ENCODE assay signal across 8 mouse cellular contexts in genomic region chr7:116032596-116033307, GRCm38 (mm10). TPM values are rescaled to one million over a fixed set of nuclear protein-coding genes. Genes with fewer than 3 reads are reported as not detected.
DNase-seq lines count a peak whose midpoint lies in the region; ATAC-seq and TF ChIP-seq lines count a peak whose summit lies in the region.

No protein-coding gene starts in this region.

- H3K27me3 ChIP-seq in C2C12 (ENCODE audit: control insufficient read depth, insufficient read depth, insufficient read length): peaks cover 42% of the 10 kb centered on the region
- H3K27me3 ChIP-seq in embryonic facial prominence, embryonic 14.5 days (replicated peaks; ENCODE audit: control insufficient read depth, insufficient read depth, low read length): peaks cover 59% of the 10 kb centered on the region
- H3K27me3 ChIP-seq in heart, embryonic 11.5 days (ENCODE audit: control insufficient read depth, insufficient read depth, low read length): peaks cover 18% of the 10 kb centered on the region
- peaks cover 66% of the 10 kb centered on the region for H3K27me3 ChIP-seq in kidney, embryonic 15.5 days
- peaks cover 67% of the 10 kb centered on the region for H3K27me3 ChIP-seq in liver, embryonic 16.5 days (ENCODE audit: control insufficient read depth, insufficient read depth, low read depth, low read length)
- H3K27me3 ChIP-seq in neural tube, embryonic 14.5 days (ENCODE audit: control insufficient read depth, insufficient read depth, low read length): peaks cover 21% of the 10 kb centered on the region

- peak; percentile 81 for DNase-seq in adrenal gland, adult 2 months
- peak; percentile 92 for DNase-seq in embryonic facial prominence, embryonic 14.5 days (ENCODE audit: low spot score)
- peak; percentile 75 for DNase-seq in thymus, postnatal 0 days (ENCODE audit: low spot score)

- H3K9ac ChIP-seq in embryonic facial prominence, embryonic 14.5 days (ENCODE audit: low read depth, low read length): peak overlapping the region; percentile 88
- H3K9ac ChIP-seq in heart, embryonic 11.5 days (ENCODE audit: low read depth, low read length): peak overlapping the region; percentile 84
- H3K9ac ChIP-seq in kidney, embryonic 15.5 days: peak overlapping the region; percentile 56
- H3K9ac ChIP-seq in liver, embryonic 16.5 days (ENCODE audit: low read depth, low read length): peak overlapping the region; percentile 65
- H3K9ac ChIP-seq in neural tube, embryonic 14.5 days (replicated peaks; ENCODE audit: low read depth, low read length): no peak overlapping the region; the same call in 1 of the 2 replicates

- peak overlapping the region; percentile 99 for H3K4me2 ChIP-seq in embryonic facial prominence, embryonic 14.5 days (ENCODE audit: low read depth, low read length)
- H3K4me2 ChIP-seq in heart, embryonic 11.5 days: peak overlapping the region; percentile 72
- H3K4me2 ChIP-seq in kidney, embryonic 15.5 days: peak overlapping the region; percentile 98
- peak overlapping the region; percentile 95 for H3K4me2 ChIP-seq in liver, embryonic 16.5 days (ENCODE audit: low read depth, low read length)
- peak overlapping the region; percentile 94 for H3K4me2 ChIP-seq in neural tube, embryonic 14.5 days (ENCODE audit: low read depth, low read length)

- peak; percentile 14 for TF ChIP-seq CTCF in C2C12 (IDR thresholded peaks at IDR 0.05; ENCODE audit: control insufficient read depth, insufficient read depth, insufficient read length)

- no peaks in the 10 kb centered on the region for H3K79me2 ChIP-seq in C2C12 (ENCODE audit: control insufficient read depth, insufficient read depth)

- peak overlapping the region; percentile 94 for H3K27ac ChIP-seq in embryonic facial prominence, embryonic 14.5 days (replicated peaks; ENCODE audit: low read depth, low read length)
- peak overlapping the region; percentile 86 for H3K27ac ChIP-seq in heart, embryonic 11.5 days (ENCODE audit: low read depth, low read length)
- H3K27ac ChIP-seq in kidney, embryonic 15.5 days: peak overlapping the region; percentile 70
- H3K27ac ChIP-seq in liver, embryonic 16.5 days (ENCODE audit: low read length): no peak overlapping the region
- H3K27ac ChIP-seq in neural tube, embryonic 14.5 days (ENCODE audit: low read depth, low read length): peak overlapping the region; percentile 83

- no peak overlapping the region for H3K4me3 ChIP-seq in C2C12 (ENCODE audit: insufficient read depth, poor library complexity, severe bottlenecking)
- H3K4me3 ChIP-seq in embryonic facial prominence, embryonic 14.5 days (ENCODE audit: low read depth, low read length): peak overlapping the region; percentile 64
- peak overlapping the region; percentile 70 for H3K4me3 ChIP-seq in heart, embryonic 11.5 days (ENCODE audit: low read depth, low read length)
- H3K4me3 ChIP-seq in kidney, embryonic 15.5 days (replicated peaks): peak overlapping the region; percentile 60
- H3K4me3 ChIP-seq in liver, embryonic 16.5 days (ENCODE audit: low read depth, low read length): peak overlapping the region; percentile 68
- H3K4me3 ChIP-seq in neural tube, embryonic 14.5 days (ENCODE audit: low read depth, low read length): peak overlapping the region; percentile 54

- H3K4me1 ChIP-seq in embryonic facial prominence, embryonic 14.5 days (ENCODE audit: control insufficient read depth, insufficient read depth, low read length): peaks cover 8% of the 10 kb centered on the region
- H3K4me1 ChIP-seq in heart, embryonic 11.5 days (ENCODE audit: control insufficient read depth, insufficient read depth, low read length): peaks cover 12% of the 10 kb centered on the region
- peaks cover 42% of the 10 kb centered on the region for H3K4me1 ChIP-seq in kidney, embryonic 15.5 days
- H3K4me1 ChIP-seq in liver, embryonic 16.5 days (ENCODE audit: control insufficient read depth, low read depth, low read length): peaks cover 20% of the 10 kb centered on the region
- peaks cover 23% of the 10 kb centered on the region; the same call in 1 of the 2 replicates for H3K4me1 ChIP-seq in neural tube, embryonic 14.5 days (ENCODE audit: control insufficient read depth, insufficient read depth, low read length)

- no peak for ATAC-seq in embryonic facial prominence, embryonic 14.5 days (ENCODE audit: low read depth)
- ATAC-seq in heart, embryonic 11.5 days (replicated peaks; ENCODE audit: insufficient number of reproducible peaks, low FRiP score, low TSS enrichment): no peak
- peak; percentile 38; the same call in 1 of the 2 replicates for ATAC-seq in kidney, embryonic 15.5 days (replicated peaks; ENCODE audit: low FRiP score)
- no peak for ATAC-seq in liver, embryonic 16.5 days (ENCODE audit: low read depth)
- peak; percentile 54 for ATAC-seq in neural tube, embryonic 14.5 days (ENCODE audit: low read depth)

- 0% methylated on average over 11 of the region's 11 CpGs for WGBS in embryonic facial prominence, embryonic 14.5 days
- 0% methylated on average over 11 of the region's 11 CpGs for WGBS in heart, embryonic 11.5 days (ENCODE audit: insufficient replicate concordance)
- 1% methylated on average over 11 of the region's 11 CpGs for WGBS in kidney, embryonic 15.5 days
- WGBS in liver, embryonic 16.5 days (ENCODE audit: insufficient replicate concordance): 0% methylated on average over 11 of the region's 11 CpGs
- 1% methylated on average over 11 of the region's 11 CpGs for WGBS in neural tube, embryonic 14.5 days

- no peaks in the 10 kb centered on the region for H3K36me3 ChIP-seq in C2C12 (ENCODE audit: control insufficient read depth, insufficient read depth)
- H3K36me3 ChIP-seq in embryonic facial prominence, embryonic 14.5 days (ENCODE audit: control insufficient read depth, insufficient read depth, low read length): no peaks in the 10 kb centered on the region
- H3K36me3 ChIP-seq in heart, embryonic 11.5 days (ENCODE audit: control insufficient read depth, insufficient read depth, low read length): no peaks in the 10 kb centered on the region
- H3K36me3 ChIP-seq in kidney, embryonic 15.5 days: no peaks in the 10 kb centered on the region
- no peaks in the 10 kb centered on the region for H3K36me3 ChIP-seq in liver, embryonic 16.5 days (ENCODE audit: control insufficient read depth, insufficient read depth)
- H3K36me3 ChIP-seq in neural tube, embryonic 14.5 days (ENCODE audit: control insufficient read depth, insufficient read depth, low read length): no peaks in the 10 kb centered on the region

- H3K9me3 ChIP-seq in embryonic facial prominence, embryonic 14.5 days (ENCODE audit: control insufficient read depth, low read length): no peaks in the 10 kb centered on the region
- no peaks in the 10 kb centered on the region for H3K9me3 ChIP-seq in heart, embryonic 11.5 days (replicated peaks; ENCODE audit: control insufficient read depth, low read length)
- H3K9me3 ChIP-seq in kidney, embryonic 15.5 days (replicated peaks): no peaks in the 10 kb centered on the region
- H3K9me3 ChIP-seq in liver, embryonic 16.5 days (replicated peaks; ENCODE audit: control insufficient read depth, low read length): no peaks in the 10 kb centered on the region
- no peaks in the 10 kb centered on the region for H3K9me3 ChIP-seq in neural tube, embryonic 14.5 days (ENCODE audit: control insufficient read depth, low read length)

- H3ac ChIP-seq in C2C12 (ENCODE audit: control insufficient read depth, insufficient read length, low read depth): no peak overlapping the region

- no peaks in the 10 kb centered on the region for H3K79me3 ChIP-seq in C2C12 (ENCODE audit: low read depth)

TF ChIP-seq in C2C12, 6 proteins besides CTCF, POLR2A, EP300 and RAD21:
- no peak for TF ChIP-seq MYOG (IDR thresholded peaks at IDR 0.05; ENCODE audit: control insufficient read depth, extremely low read depth, insufficient read length)

RNA-seq across cellular contexts. Expression of gene Sox6, which starts 5.8 kb away (rescaled TPM):
- 0.08 TPM for polyA plus RNA-seq in C2C12 (2012; fragmentation: generic; extraction: Trizol)
- total RNA-seq in adrenal gland, adult 2 months (2021): 10 to 100 TPM; 22.1 to 22.7 TPM
- polyA plus RNA-seq in adrenal gland, adult 2 months (2012; rRNA removed): 3.7 and 4.4 TPM in 2 replicates
- polyA plus RNA-seq in embryonic facial prominence, embryonic 14.5 days (2014; fragmentation: Nextera tagmentation; extraction: Ambion mirVana): 46.1 and 49.9 TPM in 2 replicates
- 33.2 and 45.1 TPM in 2 replicates for polyA plus RNA-seq in heart, embryonic 11.5 days (2014; fragmentation: Nextera tagmentation; extraction: Ambion mirVana)
- 20.2 and 23.0 TPM in 2 replicates for polyA plus RNA-seq in kidney, embryonic 15.5 days (2015; fragmentation: Nextera tagmentation; extraction: Ambion mirVana)
- polyA plus RNA-seq in liver, embryonic 16.5 days (2015; fragmentation: Nextera tagmentation; extraction: Ambion mirVana): 84.8 and 86.7 TPM in 2 replicates
- polyA plus RNA-seq in neural tube, embryonic 14.5 days (2014; fragmentation: Nextera tagmentation; extraction: Ambion mirVana): 40.9 and 51.2 TPM in 2 replicates
- 0.30 and 1.2 TPM in 2 replicates for polyA plus RNA-seq in thymus, postnatal 0 days (2015; fragmentation: Nextera tagmentation; extraction: Ambion mirVana)

RNA-seq across cellular contexts. Expression of gene 1110004F10Rik, which starts 6.4 kb away (rescaled TPM):
- polyA plus RNA-seq in C2C12 (2012; fragmentation: generic; extraction: Trizol): 97.2 TPM
- total RNA-seq in adrenal gland, adult 2 months (2021): 100 to 1,000 TPM in 1 of 2 experiments, 10 to 100 TPM in 1; 92.1 to 123 TPM
- polyA plus RNA-seq in adrenal gland, adult 2 months (2012; rRNA removed): 25.7 and 26.8 TPM in 2 replicates
- 244 and 274 TPM in 2 replicates for polyA plus RNA-seq in embryonic facial prominence, embryonic 14.5 days (2014; fragmentation: Nextera tagmentation; extraction: Ambion mirVana)
- 191 and 215 TPM in 2 replicates for polyA plus RNA-seq in heart, embryonic 11.5 days (2014; fragmentation: Nextera tagmentation; extraction: Ambion mirVana)
- polyA plus RNA-seq in kidney, embryonic 15.5 days (2015; fragmentation: Nextera tagmentation; extraction: Ambion mirVana): 263 and 276 TPM in 2 replicates
- 83.8 and 93.1 TPM in 2 replicates for polyA plus RNA-seq in liver, embryonic 16.5 days (2015; fragmentation: Nextera tagmentation; extraction: Ambion mirVana)
- polyA plus RNA-seq in neural tube, embryonic 14.5 days (2014; fragmentation: Nextera tagmentation; extraction: Ambion mirVana): 321 and 328 TPM in 2 replicates
- 259 and 274 TPM in 2 replicates for polyA plus RNA-seq in thymus, postnatal 0 days (2015; fragmentation: Nextera tagmentation; extraction: Ambion mirVana)

RNA-seq across cellular contexts. Expression of gene Gm4353, which starts 51.7 kb away (rescaled TPM):
- 18.4 TPM for polyA plus RNA-seq in C2C12 (2012; fragmentation: generic; extraction: Trizol)
- 1 to 10 TPM; 5.1 to 7.8 TPM for total RNA-seq in adrenal gland, adult 2 months (2021)
- 4.4 and 7.8 TPM in 2 replicates for polyA plus RNA-seq in adrenal gland, adult 2 months (2012; rRNA removed)
- 0.43 and 0.88 TPM in 2 replicates for polyA plus RNA-seq in embryonic facial prominence, embryonic 14.5 days (2014; fragmentation: Nextera tagmentation; extraction: Ambion mirVana)
- polyA plus RNA-seq in heart, embryonic 11.5 days (2014; fragmentation: Nextera tagmentation; extraction: Ambion mirVana): 0.76 TPM in 1 of 2 replicates, not detected in the other
- 0.35 and 0.79 TPM in 2 replicates for polyA plus RNA-seq in kidney, embryonic 15.5 days (2015; fragmentation: Nextera tagmentation; extraction: Ambion mirVana)
- 0.19 and 0.26 TPM in 2 replicates for polyA plus RNA-seq in liver, embryonic 16.5 days (2015; fragmentation: Nextera tagmentation; extraction: Ambion mirVana)
- polyA plus RNA-seq in neural tube, embryonic 14.5 days (2014; fragmentation: Nextera tagmentation; extraction: Ambion mirVana): 0.43 and 0.83 TPM in 2 replicates
- polyA plus RNA-seq in thymus, postnatal 0 days (2015; fragmentation: Nextera tagmentation; extraction: Ambion mirVana): 1.2 and 1.3 TPM in 2 replicates

Comparison
In these comparisons a context has a peak if more than half of its experiments do, and no peak if none do; other contexts are left out.
1. ATAC-seq: peak in kidney, embryonic 15.5 days (single experiment) and neural tube, embryonic 14.5 days (single experiment); none in embryonic facial prominence, embryonic 14.5 days (single experiment), heart, embryonic 11.5 days (single experiment) and liver, embryonic 16.5 days (single experiment).
2. Peak in every context shown above with its lines, with median percentiles within 50 percentile points of each other: DNase-seq and H3K4me2 ChIP-seq.